In the genomic region with DNA sequence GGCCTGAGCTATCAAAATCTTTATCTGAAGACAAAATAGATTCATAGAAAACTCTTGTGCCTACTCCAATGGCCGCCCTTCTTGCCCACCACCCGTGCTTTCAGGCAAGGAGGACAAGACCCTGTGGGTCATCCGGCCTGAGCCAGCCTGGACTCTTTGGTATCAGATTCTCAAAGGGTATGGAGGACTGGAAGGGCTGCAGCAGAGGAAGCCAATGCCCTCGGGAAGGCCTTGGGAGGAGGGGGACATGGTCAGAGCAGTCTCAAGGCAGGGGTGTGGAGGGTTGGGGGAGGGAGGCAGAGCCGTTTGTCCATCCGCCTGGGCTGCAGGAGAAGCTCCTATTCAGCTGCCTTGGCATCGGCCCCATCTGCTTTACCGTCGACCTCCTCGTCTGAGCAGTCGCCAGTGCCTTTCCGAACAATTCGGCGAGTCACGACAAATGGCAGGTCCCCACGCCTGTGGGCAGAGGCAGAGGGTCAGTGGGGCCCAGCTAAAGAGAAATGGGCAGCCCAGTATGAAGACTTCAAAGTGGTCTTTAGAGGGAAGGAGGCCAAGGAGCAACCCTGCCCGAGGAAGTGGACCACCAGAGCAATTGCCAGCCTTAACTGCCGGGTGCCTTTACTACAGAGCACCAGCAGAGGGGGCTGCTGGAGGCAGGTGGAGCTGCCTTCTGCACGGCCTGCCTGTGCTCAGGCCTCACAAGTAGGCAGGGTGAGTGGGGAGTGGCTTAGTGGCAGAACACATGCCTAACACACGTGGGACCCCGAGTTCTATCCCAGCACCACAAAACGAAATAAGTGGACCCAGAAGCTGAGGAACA, we compare ENCODE assay signal across 10 mouse cellular contexts. TPM values are rescaled to one million over a fixed set of nuclear protein-coding genes. Genes with fewer than 3 reads are reported as not detected.
DNase-seq lines count a peak whose midpoint lies in the region; ATAC-seq and TF ChIP-seq lines count a peak whose summit lies in the region.
"Had no signal": no experiment of that assay in that cellular context is flagged by ENCODE, and none has a peak within 500 bp of the region (broad histone marks: within the 10 kb centered on the region; RNA-seq: fewer than 3 reads in every experiment).

No protein-coding gene starts in this region.

- peaks cover 73% of the 10 kb centered on the region for H3K36me3 ChIP-seq in hindbrain, embryonic 10.5 days
- H3K36me3 ChIP-seq in hindbrain, embryonic 13.5 days = peaks cover 68% of the 10 kb centered on the region

- H3K9me3 ChIP-seq in hindbrain, embryonic 10.5 days = no peaks in the 10 kb centered on the region
- H3K9me3 ChIP-seq in hindbrain, embryonic 13.5 days = no peaks in the 10 kb centered on the region
- H3K9me3 ChIP-seq: embryonic facial prominence, embryonic 13.5 days; liver, embryonic 15.5 days had no signal

- 82% methylated on average over 22 of the region's 22 CpGs for WGBS in hindbrain, embryonic 10.5 days
- 78% methylated on average over 22 of the region's 22 CpGs for WGBS in hindbrain, embryonic 13.5 days
- 76% methylated on average over 22 of the region's 22 CpGs for WGBS in lung, adult 2 months

- ATAC-seq in hindbrain, embryonic 13.5 days (ENCODE audit: low FRiP score) = no peak
- ATAC-seq in erythroid progenitor cell, adult 5-6 weeks (replicated peaks; ENCODE audit: low FRiP score, poor library complexity, severe bottlenecking) = peak; percentile 60

- no peak for TF ChIP-seq POLR2A in lung, adult 2 months (IDR thresholded peaks at IDR 0.05; ENCODE audit: borderline replicate concordance, extremely low read depth, low read depth, low read length)

- H3K4me2 ChIP-seq in hindbrain, embryonic 13.5 days = no peak overlapping the region
- H3K4me2 ChIP-seq: embryonic facial prominence, embryonic 13.5 days; liver, embryonic 15.5 days had no signal

- no peaks in the 10 kb centered on the region for H3K4me1 ChIP-seq in hindbrain, embryonic 10.5 days (replicated peaks)
- H3K4me1 ChIP-seq in hindbrain, embryonic 13.5 days (replicated peaks) = no peaks in the 10 kb centered on the region
- H3K4me1 ChIP-seq in lung, adult 2 months (ENCODE audit: control insufficient read depth, insufficient read depth, low read length) = peaks cover 14% of the 10 kb centered on the region
- H3K4me1 ChIP-seq: embryonic facial prominence, embryonic 13.5 days had no signal

- peak; percentile 43 for DNase-seq in hindbrain, embryonic 10.5 days (ENCODE audit: low spot score)
- DNase-seq in CD4-positive, CD25-positive, alpha-beta regulatory T cell, adult 2 months (ENCODE audit: low read depth, low spot score) = peak; percentile 80
- peak; percentile 89 for DNase-seq in ZHBTc4 (ENCODE audit: low read depth, low spot score)
- DNase-seq in lung, adult 2 months = no peak
- peak; percentile 33 to 60 for DNase-seq in thymus, postnatal 10 days (ENCODE audit: low spot score in 2 of 2)
- no peak for DNase-seq in layer of hippocampus, adult 11-12 months (ENCODE audit: low spot score)

- no peak overlapping the region for H3K4me3 ChIP-seq in hindbrain, embryonic 10.5 days
- no peak overlapping the region for H3K4me3 ChIP-seq in hindbrain, embryonic 13.5 days
- no peak overlapping the region for H3K4me3 ChIP-seq in lung, adult 2 months (replicated peaks; ENCODE audit: extremely low read depth, low read depth, low read length)
- H3K4me3 ChIP-seq: embryonic facial prominence, embryonic 13.5 days; liver, embryonic 15.5 days had no signal

- no peaks in the 10 kb centered on the region for H3K27me3 ChIP-seq in hindbrain, embryonic 10.5 days (ENCODE audit: insufficient read depth, poor library complexity, severe bottlenecking)
- H3K27me3 ChIP-seq in hindbrain, embryonic 13.5 days = no peaks in the 10 kb centered on the region
- H3K27me3 ChIP-seq: embryonic facial prominence, embryonic 13.5 days; liver, embryonic 15.5 days had no signal

- no peak overlapping the region for H3K9ac ChIP-seq in hindbrain, embryonic 13.5 days
- H3K9ac ChIP-seq: embryonic facial prominence, embryonic 13.5 days; liver, embryonic 15.5 days had no signal

- H3K27ac ChIP-seq in hindbrain, embryonic 10.5 days = no peak overlapping the region
- no peak overlapping the region for H3K27ac ChIP-seq in hindbrain, embryonic 13.5 days
- H3K27ac ChIP-seq: embryonic facial prominence, embryonic 13.5 days; liver, embryonic 15.5 days had no signal

- peak; percentile 58 for TF ChIP-seq CTCF in lung, adult 2 months (IDR thresholded peaks at IDR 0.05; ENCODE audit: insufficient read depth, low read length)

RNA-seq across cellular contexts. Expression of gene Apol8, which starts 5.0 kb away (rescaled TPM):
- 0.14 and 0.20 TPM in 2 replicates for polyA plus RNA-seq in hindbrain, embryonic 10.5 days (2016; fragmentation: Nextera tagmentation; extraction: Ambion mirVana)
- polyA plus RNA-seq in hindbrain, embryonic 13.5 days (2015; fragmentation: Nextera tagmentation; extraction: Ambion mirVana) = 0.06 and 0.16 TPM in 2 replicates
- 160 and 228 TPM in 2 replicates for total RNA-seq in erythroid progenitor cell, adult 5-6 weeks (2015; ENCODE audit: low replicate concordance)
- 210 and 246 TPM in 2 replicates for total RNA-seq in erythroid progenitor cell, adult 5-6 weeks (2017; ENCODE audit: low replicate concordance)
- 0.05 TPM in 1 of 2 replicates, not detected in the other for polyA plus RNA-seq in lung, adult 2 months (2012; rRNA removed)

RNA-seq across cellular contexts. Expression of gene Apol9b, which starts 32.9 kb away (rescaled TPM):
- polyA plus RNA-seq in hindbrain, embryonic 10.5 days (2016; fragmentation: Nextera tagmentation; extraction: Ambion mirVana) = not detected in 2 replicates
- polyA plus RNA-seq in hindbrain, embryonic 13.5 days (2015; fragmentation: Nextera tagmentation; extraction: Ambion mirVana) = not detected in 2 replicates
- total RNA-seq in erythroid progenitor cell, adult 5-6 weeks (2015; ENCODE audit: low replicate concordance) = 1.1 TPM in 1 of 2 replicates, not detected in the other
- not detected in 2 replicates for total RNA-seq in erythroid progenitor cell, adult 5-6 weeks (2017; ENCODE audit: low replicate concordance)
- 1.7 and 2.1 TPM in 2 replicates for polyA plus RNA-seq in lung, adult 2 months (2012; rRNA removed)
- polyA plus RNA-seq: embryonic facial prominence, embryonic 13.5 days had no signal

Comparison
In these comparisons a context has a peak if more than half of its experiments do, and no peak if none do; other contexts are left out.
1. DNase-seq: peak in hindbrain, embryonic 10.5 days (single experiment), CD4-positive, CD25-positive, alpha-beta regulatory T cell, adult 2 months (single experiment), ZHBTc4 (single experiment) and thymus, postnatal 10 days (2 of 2); none in lung, adult 2 months (single experiment) and layer of hippocampus, adult 11-12 months (single experiment).